Mouse (Mus musculus) limb, embryonic 12.5 days (tissue): Measurements from ENCODE around the gene Rasal3. TPM values are rescaled to one million over a fixed set of nuclear protein-coding genes. Genes with fewer than 3 reads are reported as not detected.

Experiments used
- ATAC-seq: fragments of 200-750 bp; cut with Nextera tagmentation; 2 replicates; pipeline ENCODE4 v1.8.0; 2017; ENCODE audit warnings: low read depth, moderate TSS enrichment; ENCODE audit not compliant: insufficient number of reproducible peaks, insufficient read depth, low FRiP score, low TSS enrichment
- H3K27ac ChIP-seq: fragments of 300-500 bp; sonication (generic); 2 replicates; pipeline ENCODE4 v1.5.1; 2016; ENCODE audit warnings: mild to moderate bottlenecking, moderate library complexity
- H3K27me3 ChIP-seq: fragments of 300-500 bp; sonication (generic); 2 replicates; pipeline ENCODE4 v1.6.1; 2016; ENCODE audit warnings: mild to moderate bottlenecking, moderate library complexity
- H3K36me3 ChIP-seq: fragments of 300-500 bp; sonication (generic); 2 replicates; pipeline ENCODE4 v1.6.1; 2016; ENCODE audit warnings: mild to moderate bottlenecking, moderate library complexity
- H3K4me1 ChIP-seq: fragments of 300-500 bp; sonication (generic); replicated peaks from 2 replicates; pipeline ENCODE4 v1.6.1; 2016
- H3K4me2 ChIP-seq: fragments of 300-500 bp; sonication (generic); 2 replicates; pipeline ENCODE4 v1.6.1; 2016; ENCODE audit warnings: mild to moderate bottlenecking, moderate library complexity
- H3K4me3 ChIP-seq: fragments of 300-500 bp; sonication (generic); replicated peaks from 2 replicates; pipeline ENCODE4 v1.5.1; 2016; ENCODE audit warnings: mild to moderate bottlenecking
- H3K9ac ChIP-seq: fragments of 300-500 bp; sonication (generic); replicated peaks from 2 replicates; pipeline ENCODE4 v1.6.1; 2016; ENCODE audit warnings: mild to moderate bottlenecking, moderate library complexity
- H3K9me3 ChIP-seq: fragments of 300-500 bp; sonication (generic); 2 replicates; pipeline ENCODE4 v1.6.1; 2016; ENCODE audit warnings: mild to moderate bottlenecking, moderate library complexity
- WGBS: fragments of 180-500 bp; shearing (Covaris S2); methylation state at CpG from one replicate; pipeline ENCODE4 v1.1.7; 2016; 5-methylcytosine and 5-hydroxymethylcytosine counted together
- polyA plus RNA-seq: library from polyadenylated mRNA; unstranded; fragments of >200 nt; fragmentation: Nextera tagmentation; extraction: Ambion mirVana; gene quantifications from 2 replicates; pipeline ENCODE4 v1.2.1, GENCODE M21; 2016

Rasal3 gene
- polyA plus RNA-seq, 1 experiment from 2014 or later: 1.1 TPM

DNA sequence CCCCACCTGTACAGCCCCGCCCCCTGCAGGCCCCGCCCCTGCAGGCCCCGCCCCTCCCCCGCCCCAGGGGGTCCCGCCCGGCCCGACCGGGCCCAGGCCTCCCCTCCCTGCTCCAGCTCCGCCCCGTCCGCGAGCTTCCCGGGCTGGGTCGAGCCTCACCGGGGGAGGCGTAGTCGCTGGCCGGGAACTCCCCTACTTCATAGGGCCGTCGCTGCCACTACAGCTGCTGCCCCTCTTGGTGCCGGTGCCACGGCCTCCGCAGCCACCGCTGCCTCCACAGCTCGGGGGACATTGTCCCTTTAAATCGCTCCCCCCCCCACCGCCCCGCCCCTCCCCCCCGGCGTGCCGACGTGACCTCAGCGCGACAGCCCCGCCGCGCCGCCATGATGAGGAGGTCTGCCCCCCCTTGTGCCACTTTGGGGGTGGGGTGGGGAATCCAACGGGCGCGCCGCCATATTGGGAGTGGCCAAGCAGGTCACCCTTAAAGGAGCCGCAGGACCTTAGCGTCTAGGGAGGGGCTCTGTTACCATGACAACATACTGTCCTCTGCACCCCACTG, 14.2 kb downstream of the Rasal3 start, which contains the start of gene Wiz:
Wiz (minus strand) TSS at position 339 of the 559 bp plus-strand sequence.
- H3K4me2 ChIP-seq: peak within 1 kb of the TSS; percentile 99
- H3K4me1 ChIP-seq: peaks cover 14% of the 10 kb centered on the region
- peak within 1 kb of the TSS; percentile 79 for H3K27ac ChIP-seq
- peak; percentile 73 for ATAC-seq
- peak within 1 kb of the TSS; percentile 73 for H3K4me3 ChIP-seq
- peaks cover 21% of the 10 kb centered on the region for H3K36me3 ChIP-seq
- peak within 1 kb of the TSS; percentile 73 for H3K9ac ChIP-seq
- 1% methylated on average over 32 of the region's 44 CpGs for WGBS
- H3K9me3 ChIP-seq: no peaks in the 10 kb centered on the region
- peaks cover 39% of the 10 kb centered on the region for H3K27me3 ChIP-seq

- Histone ChIP-seq H3K27ac (peak overlapping the region; percentile 79), H3K27me3 (peaks cover 33% of the 10 kb centered on the region), H3K4me1 (peaks cover 14% of the 10 kb centered on the region), H3K9ac (peak overlapping the region; percentile 73), H3K4me2 (peak overlapping the region; percentile 99), H3K4me3 (peak overlapping the region; percentile 73), H3K9me3 (no peaks in the 10 kb centered on the region), H3K36me3 (peaks cover 26% of the 10 kb centered on the region)
- peak; percentile 33; the same call in 1 of the 2 replicates for ATAC-seq
- under 1% methylated on average over 36 of the region's 39 CpGs for WGBS
Observed at GRCm38 (mm10) chr17:32388370-32389100, 14.8 kb downstream of the Rasal3 start.

DNA sequence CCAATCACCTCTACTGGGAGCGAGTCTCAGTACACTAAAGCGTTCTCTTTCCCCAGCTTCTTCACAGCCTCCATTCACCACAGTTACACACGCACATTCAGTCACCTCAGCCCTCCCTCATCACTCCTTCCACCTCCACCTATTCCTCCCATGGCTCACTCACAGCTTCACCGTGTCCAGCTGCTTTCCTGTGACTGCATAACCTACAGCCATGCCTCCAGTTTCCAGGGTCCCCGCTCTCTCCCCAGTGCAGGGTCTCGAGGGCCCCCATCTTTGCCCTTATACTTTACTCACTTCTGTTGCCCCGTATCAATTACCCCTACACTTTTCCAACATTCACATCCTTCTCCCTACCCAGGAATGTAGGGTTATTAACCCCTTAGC, 15.4 kb downstream of the Rasal3 start:
- 0 out of 2 replicates have a peak overlapping the region, but pooled peaks have one; percentile 28 for H3K9ac ChIP-seq

GRCm38 (mm10) chr17:32386659-32387432, 16.5 kb downstream of the Rasal3 start:
- Histone ChIP-seq H3K9me3 (no peaks in the 10 kb centered on the region), H3K4me1 (peaks cover 10% of the 10 kb centered on the region), H3K36me3 (peaks cover 37% of the 10 kb centered on the region), H3K4me3 (no peak overlapping the region), H3K4me2 (no peak overlapping the region), H3K27ac (no peak overlapping the region), H3K9ac (no peak overlapping the region), H3K27me3 (peaks cover 16% of the 10 kb centered on the region)
- no peak for ATAC-seq
- WGBS: 70% methylated on average over 9 of the region's 9 CpGs

More for the DNA sequence above, 15.4 kb downstream of the Rasal3 start:
- WGBS: 39% methylated on average over 7 of the region's 7 CpGs
- Histone ChIP-seq H3K27ac (no peak overlapping the region), H3K4me2 (peak overlapping the region; percentile 99), H3K27me3 (peaks cover 27% of the 10 kb centered on the region), H3K4me3 (peak overlapping the region; percentile 73), H3K36me3 (peaks cover 32% of the 10 kb centered on the region), H3K4me1 (peaks cover 14% of the 10 kb centered on the region), H3K9me3 (no peaks in the 10 kb centered on the region)
- no peak for ATAC-seq

- H3K4me3 ChIP-seq: no peak overlapping the region
- no peaks in the 10 kb centered on the region for H3K27me3 ChIP-seq
- peaks cover 9% of the 10 kb centered on the region for H3K4me1 ChIP-seq
- no peak overlapping the region for H3K9ac ChIP-seq
- H3K4me2 ChIP-seq: no peak overlapping the region
- H3K27ac ChIP-seq: no peak overlapping the region
- no peaks in the 10 kb centered on the region for H3K9me3 ChIP-seq
- 89% methylated on average over 5 of the region's 5 CpGs for WGBS
- peaks cover 38% of the 10 kb centered on the region for H3K36me3 ChIP-seq
- ATAC-seq: no peak
Observed at GRCm38 (mm10) chr17:32383661-32384060, 19.7 kb downstream of the Rasal3 start.

GRCm38 (mm10) chr17:32382576-32382975, 20.8 kb downstream of the Rasal3 start:
- H3K9me3 ChIP-seq: no peaks in the 10 kb centered on the region
- H3K4me2 ChIP-seq: no peak overlapping the region
- WGBS: 90% methylated on average over 7 of the region's 7 CpGs
- no peak overlapping the region for H3K9ac ChIP-seq
- peaks cover 49% of the 10 kb centered on the region for H3K36me3 ChIP-seq
- no peak overlapping the region for H3K4me3 ChIP-seq
- no peak for ATAC-seq
- H3K27ac ChIP-seq: no peak overlapping the region
- H3K4me1 ChIP-seq: no peaks in the 10 kb centered on the region
- H3K27me3 ChIP-seq: no peaks in the 10 kb centered on the region

GRCm38 (mm10) chr17:32378786-32379185, 24.6 kb downstream of the Rasal3 start:
- Histone ChIP-seq H3K36me3 (peaks cover 38% of the 10 kb centered on the region), H3K4me1 (no peaks in the 10 kb centered on the region), H3K9ac (no peak overlapping the region), H3K27ac (no peak overlapping the region), H3K27me3 (no peaks in the 10 kb centered on the region), H3K4me3 (no peak overlapping the region), H3K9me3 (no peaks in the 10 kb centered on the region), H3K4me2 (no peak overlapping the region)
- WGBS: 73% methylated on average over 2 of the region's 2 CpGs
- no peak for ATAC-seq

DNA sequence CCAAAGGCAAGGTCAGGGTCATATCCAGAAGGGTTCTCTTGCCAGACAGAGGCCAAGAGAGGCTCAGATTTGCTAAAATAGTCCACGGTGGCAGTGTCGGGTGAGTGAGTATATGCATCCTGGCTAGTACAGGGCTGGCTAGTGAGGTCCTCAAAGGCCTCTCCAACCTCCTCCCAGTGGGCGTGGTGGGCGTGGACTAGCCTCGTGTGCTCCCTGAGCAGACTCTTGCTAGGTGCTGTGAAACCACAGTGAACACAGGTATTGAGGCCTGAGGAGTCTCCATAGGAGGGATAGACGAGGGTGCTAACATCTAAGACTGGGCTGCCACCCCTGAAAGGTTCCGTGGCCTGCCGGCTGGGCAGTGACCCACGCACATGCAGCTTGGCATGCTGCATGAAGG, 26.2 kb downstream of the Rasal3 start:
- Histone ChIP-seq H3K4me2 (no peak overlapping the region), H3K36me3 (peaks cover 25% of the 10 kb centered on the region), H3K4me3 (no peak overlapping the region), H3K4me1 (no peaks in the 10 kb centered on the region), H3K9ac (no peak overlapping the region), H3K27ac (no peak overlapping the region), H3K9me3 (no peaks in the 10 kb centered on the region), H3K27me3 (no peaks in the 10 kb centered on the region)
- no peak for ATAC-seq
- 83% methylated on average over 9 of the region's 9 CpGs for WGBS

GRCm38 (mm10) chr17:32376475-32376874, 26.9 kb downstream of the Rasal3 start:
- ATAC-seq: no peak
- Histone ChIP-seq H3K4me2 (no peak overlapping the region), H3K36me3 (peaks cover 25% of the 10 kb centered on the region), H3K9ac (no peak overlapping the region), H3K4me3 (no peak overlapping the region), H3K27me3 (no peaks in the 10 kb centered on the region), H3K9me3 (no peaks in the 10 kb centered on the region), H3K27ac (no peak overlapping the region), H3K4me1 (no peaks in the 10 kb centered on the region)
- 81% methylated on average over 15 of the region's 15 CpGs for WGBS

GRCm38 (mm10) chr17:32368991-32369578, 34.3 kb downstream of the Rasal3 start:
- Histone ChIP-seq H3K27me3 (no peaks in the 10 kb centered on the region), H3K4me1 (peaks cover 11% of the 10 kb centered on the region; the same call in 1 of the 2 replicates), H3K4me3 (peak overlapping the region; percentile 33), H3K4me2 (peak overlapping the region; percentile 51), H3K36me3 (no peaks in the 10 kb centered on the region), H3K9ac (0 out of 2 replicates have a peak overlapping the region, but pooled peaks have one; percentile 27), H3K9me3 (no peaks in the 10 kb centered on the region), H3K27ac (no peak overlapping the region)
- WGBS: 18% methylated on average over 12 of the region's 17 CpGs
- 0 out of 2 replicates have a peak, but pooled peaks have one; percentile 33 for ATAC-seq

DNA sequence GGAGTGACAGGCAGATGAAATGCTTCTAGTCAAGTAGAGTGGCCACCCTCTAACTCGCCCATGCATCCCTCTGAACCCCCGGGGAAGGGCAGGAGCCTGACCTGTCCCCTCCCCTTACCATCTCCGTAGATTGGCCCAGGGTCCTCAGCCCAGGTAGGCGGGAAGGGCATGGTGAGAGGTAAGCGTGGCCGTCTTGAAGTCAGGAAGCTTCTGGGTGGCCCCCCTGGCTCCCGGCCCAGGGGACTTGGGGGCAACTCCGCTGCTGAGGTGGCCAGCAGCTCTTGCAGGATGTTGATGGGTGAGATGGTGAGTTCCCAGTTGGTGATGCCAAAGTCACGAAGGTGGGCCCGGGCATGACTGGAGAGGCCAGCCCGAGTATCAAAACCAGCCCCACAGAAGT, 35.7 kb downstream of the Rasal3 start:
- 84% methylated on average over 11 of the region's 11 CpGs for WGBS

More for the DNA sequence above, 35.7 kb downstream of the Rasal3 start:
- H3K27me3 ChIP-seq: no peaks in the 10 kb centered on the region
- no peak overlapping the region for H3K4me3 ChIP-seq
- no peaks in the 10 kb centered on the region for H3K9me3 ChIP-seq
- H3K4me2 ChIP-seq: no peak overlapping the region
- no peak overlapping the region for H3K9ac ChIP-seq
- H3K36me3 ChIP-seq: peaks cover 2% of the 10 kb centered on the region; the same call in 1 of the 2 replicates
- no peak overlapping the region for H3K27ac ChIP-seq
- no peak for ATAC-seq
- H3K4me1 ChIP-seq: peaks cover 18% of the 10 kb centered on the region
